Mouse (Mus musculus): ENCODE results near the gene Tmeff1. TPM values are rescaled to one million over a fixed set of nuclear protein-coding genes. Genes with fewer than 3 reads are reported as not detected.

The Tmeff1 gene
- total RNA-seq, 2 experiments from 2014 or later = 1.3 TPM; not detected in 1

Other genes with a start within 250 kb of the Tmeff1 start
- 45.3 and 55.8 TPM in 2 replicates for gene Tex10, start 111.7 kb upstream of the Tmeff1 start, total RNA-seq (2014; fragmentation: Nextera tagmentation)
- gene Tex10, start 111.7 kb upstream of the Tmeff1 start, total RNA-seq (2017) = 40.6 and 54.1 TPM in 2 replicates
- 31.8 and 77.2 TPM in 2 replicates for gene Msantd3, start 45.2 kb upstream of the Tmeff1 start, total RNA-seq (2014; fragmentation: Nextera tagmentation)
- 62.6 and 71.2 TPM in 2 replicates for gene Msantd3, start 45.2 kb upstream of the Tmeff1 start, total RNA-seq (2017)
- not detected in 2 replicates for gene Cavin4, start 78.3 kb downstream of the Tmeff1 start, total RNA-seq (2014; fragmentation: Nextera tagmentation)
- not detected in 2 replicates for gene Cavin4, start 78.3 kb downstream of the Tmeff1 start, total RNA-seq (2017)